Mouse (Mus musculus) intestine, embryonic 15.5 days (tissue): ENCODE data around the gene Slc6a1. TPM values are rescaled to one million over a fixed set of nuclear protein-coding genes. Genes with fewer than 3 reads are reported as not detected.
A peak's percentile ranks its signal among the peaks of the same experiment; 100 is the strongest.

Experiments used
- ATAC-seq: fragments of 200-750 bp; cut with Nextera tagmentation; 2 replicates; pipeline ENCODE4 v1.8.0; 2017; ENCODE audit warnings: moderate TSS enrichment, moderate library complexity
- H3K27ac ChIP-seq: fragments of 300-500 bp; sonication (generic); 2 replicates; pipeline ENCODE4 v1.5.1; 2015; ENCODE audit warnings: mild to moderate bottlenecking, inconsistent platforms
- H3K27me3 ChIP-seq: fragments of 300-500 bp; sonication (generic); replicated peaks from 2 replicates; pipeline ENCODE4 v1.6.1; 2015; ENCODE audit warnings: inconsistent platforms
- H3K36me3 ChIP-seq: fragments of 300-500 bp; sonication (generic); 2 replicates; pipeline ENCODE4 v1.6.1; 2015; ENCODE audit warnings: inconsistent platforms
- H3K4me1 ChIP-seq: fragments of 300-500 bp; sonication (generic); replicated peaks from 2 replicates; pipeline ENCODE4 v1.6.1; 2015; ENCODE audit warnings: inconsistent platforms
- H3K4me2 ChIP-seq: fragments of 300-500 bp; sonication (generic); replicated peaks from 2 replicates; pipeline ENCODE4 v1.6.1; 2015; ENCODE audit warnings: mild to moderate bottlenecking, inconsistent platforms
- H3K4me3 ChIP-seq: fragments of 300-500 bp; sonication (generic); replicated peaks from 2 replicates; pipeline ENCODE4 v1.5.1; 2015; ENCODE audit warnings: inconsistent platforms
- H3K9ac ChIP-seq: fragments of 300-500 bp; sonication (generic); 2 replicates; pipeline ENCODE4 v1.6.1; 2015; ENCODE audit warnings: inconsistent platforms
- H3K9me3 ChIP-seq: fragments of 300-500 bp; sonication (generic); 2 replicates; pipeline ENCODE4 v1.6.1; 2016; ENCODE audit warnings: inconsistent platforms
- WGBS: fragments of 180-500 bp; shearing (Covaris S2); methylation state at CpG from one replicate; pipeline ENCODE4 v1.1.7; 2015; 5-methylcytosine and 5-hydroxymethylcytosine counted together
- polyA plus RNA-seq: library from polyadenylated mRNA; unstranded; fragments of >200 nt; fragmentation: Nextera tagmentation; extraction: Ambion mirVana; gene quantifications from 2 replicates; pipeline ENCODE4 v1.2.1, GENCODE M21; 2015

Gene Slc6a1
- polyA plus RNA-seq, result 0.18 and 0.34 TPM in 2 replicates

DNA sequence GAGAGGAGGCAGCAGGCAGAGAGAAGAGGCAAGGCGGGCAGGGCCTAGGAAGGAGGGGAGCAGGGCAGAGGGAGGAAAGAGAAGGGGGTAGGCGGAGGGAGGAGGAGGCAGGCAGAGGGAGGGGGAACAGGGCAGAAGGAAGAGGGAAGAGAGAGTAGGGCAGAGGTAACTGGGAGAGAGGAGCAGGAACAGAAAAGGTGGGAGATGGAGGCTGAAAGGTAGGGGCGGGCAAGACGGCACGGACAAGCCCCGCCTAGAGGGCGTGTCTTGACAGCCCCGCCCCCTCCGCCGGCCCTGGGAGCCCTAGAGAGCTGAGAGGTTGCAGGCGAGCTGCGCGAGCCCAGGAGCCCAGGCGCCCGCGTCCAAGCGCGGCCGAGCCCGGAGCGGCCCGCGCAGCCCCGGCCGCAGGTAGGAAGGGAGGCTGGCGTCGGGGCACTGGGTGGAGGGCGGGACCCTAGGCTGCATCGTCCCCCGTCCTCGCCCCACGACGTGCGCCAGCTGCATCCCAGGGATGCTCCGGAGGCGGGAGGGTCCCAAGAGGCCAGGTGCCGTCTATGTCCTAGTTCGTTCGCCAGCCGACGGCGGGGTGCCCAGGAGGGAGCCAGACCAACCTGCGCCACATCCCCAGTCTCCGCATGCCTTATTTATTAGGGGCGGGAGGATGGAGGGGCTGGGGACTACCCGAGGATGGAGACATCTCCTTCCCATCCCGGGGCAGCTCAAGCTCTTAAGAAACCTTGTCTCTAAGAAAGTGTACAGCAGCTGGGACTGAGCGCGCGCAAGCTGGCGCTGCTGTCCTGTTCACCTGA lies at the start of gene Slc6a1:
Gene Slc6a1, plus strand, starts transcription at position 167 of the 809 bp plus-strand sequence.
- H3K27ac ChIP-seq, result no peak within 1 kb of the TSS
- peak within 1 kb of the TSS; percentile 41 for H3K4me2 ChIP-seq
- H3K4me1 ChIP-seq, result peaks cover 4% of the 10 kb centered on the region; the same call in 1 of the 2 replicates
- H3K27me3 ChIP-seq, result peaks cover 76% of the 10 kb centered on the region
- H3K9me3 ChIP-seq, result no peaks in the 10 kb centered on the region
- H3K36me3 ChIP-seq, result no peaks in the 10 kb centered on the region
- WGBS, result 3% methylated on average over 49 of the region's 51 CpGs
- H3K4me3 ChIP-seq, result peak within 1 kb of the TSS; percentile 7; the same call in 1 of the 2 replicates
- no peak within 1 kb of the TSS for H3K9ac ChIP-seq
- peak; percentile 97 for ATAC-seq

DNA sequence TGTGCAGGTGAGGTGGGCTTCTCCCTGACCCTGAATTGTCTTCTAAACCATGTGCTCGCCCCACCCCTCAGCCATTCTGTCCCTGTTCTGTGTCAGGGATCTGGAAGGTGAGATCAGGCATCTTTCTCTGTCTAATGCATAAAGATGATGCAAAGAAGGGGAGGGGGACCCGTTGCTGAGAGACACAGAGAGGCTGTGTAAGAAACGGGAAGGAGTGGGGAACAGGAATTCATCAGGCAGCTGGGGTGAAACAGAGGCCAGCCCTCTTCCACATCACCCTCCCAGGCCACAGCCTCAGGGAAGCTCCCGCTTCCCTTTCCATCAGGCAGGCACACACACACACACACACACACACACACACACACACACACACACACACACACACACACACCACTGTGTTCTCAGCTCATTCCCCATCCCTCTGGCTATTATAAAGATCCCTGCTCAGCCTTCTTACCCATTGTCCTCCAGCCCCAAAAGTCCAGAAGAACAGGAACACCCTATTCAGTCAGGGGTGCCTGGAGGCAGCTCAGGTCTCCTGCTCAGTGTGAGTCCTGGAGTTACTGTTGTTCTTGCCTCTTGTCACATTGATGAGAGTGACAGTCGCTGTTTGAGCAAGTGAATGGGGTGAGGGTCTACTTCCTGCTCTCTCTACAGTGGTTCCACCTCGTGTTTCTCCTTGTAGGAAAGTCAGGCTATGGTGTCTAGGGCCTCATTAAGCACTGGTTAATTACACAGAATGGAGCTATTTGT lies 43.4 kb upstream of the Slc6a1 start:
- no peak overlapping the region for H3K4me3 ChIP-seq
- no peaks in the 10 kb centered on the region for H3K36me3 ChIP-seq
- H3K4me1 ChIP-seq, result no peaks in the 10 kb centered on the region
- 27% methylated on average over 6 of the region's 6 CpGs for WGBS
- H3K27me3 ChIP-seq, result 0 out of 2 replicates have a peak, but pooled peaks cover 7% of the 10 kb centered on the region
- ATAC-seq, result no peak
- H3K4me2 ChIP-seq, result no peak overlapping the region
- H3K9ac ChIP-seq, result no peak overlapping the region
- H3K27ac ChIP-seq, result no peak overlapping the region
- no peaks in the 10 kb centered on the region for H3K9me3 ChIP-seq

DNA sequence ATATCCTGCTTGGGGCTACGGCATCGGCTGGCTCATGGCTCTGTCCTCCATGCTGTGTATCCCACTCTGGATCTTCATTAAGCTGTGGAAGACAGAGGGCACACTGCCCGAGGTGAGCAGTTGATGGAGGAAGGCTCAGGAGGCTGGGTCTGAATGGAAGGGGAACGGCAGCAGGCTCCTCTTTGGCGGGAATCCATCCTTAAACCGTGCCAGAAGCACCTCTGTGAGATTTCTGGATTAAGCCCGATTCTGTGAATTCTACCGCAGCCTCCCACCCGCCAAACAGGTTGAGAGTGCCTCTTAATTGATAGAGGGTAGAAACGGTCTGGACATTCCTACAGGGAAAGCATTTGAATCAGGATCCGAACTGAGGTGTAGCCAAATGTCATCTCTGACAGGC lies 36.8 kb upstream of the Slc6a1 start:
- Histone ChIP-seq H3K9me3 (no peaks in the 10 kb centered on the region), H3K27ac (no peak overlapping the region), H3K9ac (no peak overlapping the region), H3K4me3 (no peak overlapping the region), H3K4me1 (no peaks in the 10 kb centered on the region), H3K36me3 (no peaks in the 10 kb centered on the region), H3K4me2 (no peak overlapping the region), H3K27me3 (no peaks in the 10 kb centered on the region)
- WGBS, result 73% methylated on average over 11 of the region's 11 CpGs
- ATAC-seq, result no peak

DNA sequence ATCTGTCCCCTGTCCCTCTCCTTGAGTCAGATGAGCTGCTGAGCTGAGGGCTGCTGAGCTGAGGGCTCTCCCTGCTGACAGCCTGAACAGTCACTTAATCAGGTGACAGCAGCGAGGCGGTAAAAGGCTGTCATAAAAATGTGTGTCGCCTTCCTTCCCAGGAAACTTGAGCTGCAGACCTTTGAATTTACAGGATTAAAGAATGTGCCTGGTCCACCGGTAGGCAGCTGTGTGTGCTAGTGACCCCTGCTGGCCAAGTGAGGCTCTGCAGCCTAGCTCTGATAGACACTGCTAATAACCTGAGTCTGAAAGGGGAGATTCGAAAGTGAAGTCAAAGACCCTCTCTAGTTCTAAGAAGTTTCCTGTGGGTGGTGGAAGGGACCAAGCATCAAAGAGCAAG lies 32.1 kb upstream of the Slc6a1 start:
- no peak overlapping the region for H3K27ac ChIP-seq
- no peaks in the 10 kb centered on the region for H3K9me3 ChIP-seq
- WGBS, result 6% methylated on average over 5 of the region's 5 CpGs
- ATAC-seq, result peak; percentile 88
- H3K27me3 ChIP-seq, result no peaks in the 10 kb centered on the region
- no peak overlapping the region for H3K4me3 ChIP-seq
- H3K36me3 ChIP-seq, result no peaks in the 10 kb centered on the region
- H3K9ac ChIP-seq, result no peak overlapping the region
- no peaks in the 10 kb centered on the region for H3K4me1 ChIP-seq
- no peak overlapping the region for H3K4me2 ChIP-seq

DNA sequence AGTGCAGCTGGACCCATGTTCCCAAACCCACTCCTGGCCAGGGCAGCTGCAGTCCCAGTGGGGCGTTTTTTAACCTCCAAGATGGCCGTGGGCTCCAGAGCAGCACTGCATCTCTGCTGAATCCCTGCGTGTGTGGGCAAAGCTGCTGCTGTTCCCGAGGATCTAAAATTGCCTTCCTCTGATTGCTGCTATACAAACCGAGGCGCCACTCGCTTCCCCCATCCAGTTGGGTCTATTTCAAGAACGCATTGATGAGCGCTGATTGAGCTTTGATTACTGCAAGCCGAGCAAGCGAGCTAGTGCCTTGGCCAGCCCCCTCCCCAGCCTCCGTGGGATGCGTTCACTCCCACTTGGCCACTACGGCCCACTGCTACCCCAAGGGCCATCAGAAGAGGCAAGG lies 27.5 kb upstream of the Slc6a1 start:
- Histone ChIP-seq H3K4me2 (no peak overlapping the region), H3K4me3 (no peak overlapping the region), H3K4me1 (no peaks in the 10 kb centered on the region), H3K27me3 (no peaks in the 10 kb centered on the region), H3K27ac (no peak overlapping the region), H3K9me3 (no peaks in the 10 kb centered on the region), H3K9ac (no peak overlapping the region), H3K36me3 (no peaks in the 10 kb centered on the region)
- 79% methylated on average over 14 of the region's 14 CpGs for WGBS
- no peak for ATAC-seq

DNA sequence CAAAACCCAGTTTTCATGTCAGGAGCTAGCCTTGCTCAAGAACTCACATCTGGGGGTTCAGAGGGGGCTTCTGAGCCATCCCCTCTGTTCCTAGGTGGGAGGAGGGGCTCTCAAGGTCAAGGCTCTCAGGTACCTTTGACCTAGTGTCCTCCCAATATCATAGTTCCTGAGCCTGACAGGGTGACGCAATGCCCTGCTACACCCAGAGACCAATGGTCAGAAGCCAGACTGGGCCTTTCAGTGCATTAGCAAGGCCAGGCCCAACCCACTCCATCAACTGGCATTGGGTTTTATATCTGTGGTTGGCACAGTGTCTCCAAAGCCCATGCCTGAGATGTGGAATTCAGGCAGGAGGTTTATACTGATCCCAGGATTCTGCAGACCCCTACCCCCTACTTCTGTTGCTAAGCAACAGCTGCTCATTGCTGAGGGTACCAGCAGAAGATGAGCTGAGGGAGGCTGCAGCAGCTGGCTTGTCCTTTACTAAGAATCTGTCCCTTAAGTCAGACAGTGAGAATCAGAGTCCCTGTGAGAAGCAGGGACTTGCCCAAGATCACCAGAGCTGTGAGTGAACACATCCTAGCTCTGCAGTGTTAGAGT lies 24.6 kb upstream of the Slc6a1 start:
- no peak overlapping the region for H3K4me3 ChIP-seq
- no peak for ATAC-seq
- no peaks in the 10 kb centered on the region for H3K27me3 ChIP-seq
- WGBS, result 79% methylated on average over 1 of the region's 1 CpGs
- no peak overlapping the region for H3K27ac ChIP-seq
- no peak overlapping the region for H3K9ac ChIP-seq
- H3K36me3 ChIP-seq, result no peaks in the 10 kb centered on the region
- no peaks in the 10 kb centered on the region for H3K4me1 ChIP-seq
- no peaks in the 10 kb centered on the region for H3K9me3 ChIP-seq
- H3K4me2 ChIP-seq, result no peak overlapping the region

DNA sequence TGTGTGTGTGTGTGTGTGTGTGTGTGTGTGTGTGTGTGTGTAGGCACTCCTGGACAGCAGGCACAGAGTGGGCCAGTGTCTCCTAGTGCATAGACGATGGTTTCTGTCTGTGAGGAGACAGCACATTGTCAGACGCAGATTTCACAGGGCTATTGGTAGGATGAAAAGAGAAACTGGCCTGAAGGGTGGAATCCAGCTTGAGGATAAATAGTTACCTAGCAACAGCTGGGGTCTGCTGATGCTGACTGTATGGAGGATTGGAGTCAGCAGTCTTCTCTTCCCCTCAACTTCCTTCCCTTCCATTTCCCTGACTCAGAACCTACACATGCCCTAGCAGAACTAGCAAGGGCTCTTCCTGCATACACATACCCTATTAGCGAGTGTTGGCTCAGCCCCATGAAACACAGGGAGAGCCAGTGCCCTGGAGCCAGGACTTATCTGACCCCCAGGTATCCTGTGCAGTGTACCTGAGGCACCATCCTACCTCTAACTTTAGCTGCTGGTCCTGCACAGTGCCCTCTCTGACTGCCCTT lies 23.7 kb upstream of the Slc6a1 start:
- Histone ChIP-seq H3K27ac (no peak overlapping the region), H3K27me3 (no peaks in the 10 kb centered on the region), H3K9me3 (no peaks in the 10 kb centered on the region), H3K4me2 (no peak overlapping the region), H3K36me3 (no peaks in the 10 kb centered on the region), H3K4me3 (no peak overlapping the region), H3K4me1 (no peaks in the 10 kb centered on the region), H3K9ac (no peak overlapping the region)
- ATAC-seq, result no peak
- 52% methylated on average over 3 of the region's 3 CpGs for WGBS

DNA sequence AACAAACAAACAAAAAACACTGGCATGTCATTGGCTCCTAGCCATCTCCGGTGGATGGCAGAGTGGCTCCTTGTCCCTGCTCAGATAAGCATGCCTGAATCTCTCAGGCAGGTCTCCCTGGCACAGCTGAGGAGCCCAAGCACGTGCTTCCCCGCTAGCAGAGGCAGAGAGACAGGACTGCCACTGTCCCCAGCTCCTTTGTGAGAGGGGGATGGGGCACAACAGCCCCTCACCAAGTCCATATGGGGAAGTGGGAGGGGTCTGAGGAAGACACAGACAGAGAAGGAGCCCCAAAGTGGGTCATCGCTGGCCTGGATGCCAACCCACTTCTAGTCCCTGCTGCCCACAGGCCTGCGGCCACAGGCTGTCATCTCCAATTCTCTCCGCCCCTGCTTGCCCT lies 20.8 kb upstream of the Slc6a1 start:
- Histone ChIP-seq H3K36me3 (no peaks in the 10 kb centered on the region), H3K4me1 (no peaks in the 10 kb centered on the region), H3K27ac (no peak overlapping the region), H3K4me2 (no peak overlapping the region), H3K4me3 (no peak overlapping the region), H3K27me3 (no peaks in the 10 kb centered on the region), H3K9ac (no peak overlapping the region), H3K9me3 (no peaks in the 10 kb centered on the region)
- WGBS, result 60% methylated on average over 6 of the region's 6 CpGs
- no peak for ATAC-seq

DNA sequence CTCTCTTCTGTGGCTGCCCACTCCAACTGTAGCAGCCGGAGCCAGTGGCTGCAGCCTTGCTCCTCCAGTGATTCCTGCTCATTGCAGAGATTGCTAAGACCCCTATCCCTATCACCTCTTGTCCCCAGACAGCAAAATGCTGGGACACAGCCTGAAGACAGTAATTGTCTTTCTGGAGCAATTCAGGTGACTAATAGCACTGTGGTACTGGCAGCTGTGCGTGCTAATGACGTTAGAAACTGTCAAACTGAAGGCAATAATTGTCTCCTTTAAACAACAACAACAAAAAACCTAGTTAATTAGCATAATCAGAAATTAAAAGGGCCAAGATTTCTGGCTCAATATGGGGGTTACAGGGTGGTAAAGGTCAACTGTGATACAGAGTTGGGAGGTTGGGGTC lies 18.4 kb upstream of the Slc6a1 start:
- Histone ChIP-seq H3K27ac (no peak overlapping the region), H3K9me3 (no peaks in the 10 kb centered on the region), H3K4me2 (no peak overlapping the region), H3K9ac (no peak overlapping the region), H3K4me1 (no peaks in the 10 kb centered on the region), H3K36me3 (no peaks in the 10 kb centered on the region), H3K4me3 (no peak overlapping the region), H3K27me3 (no peaks in the 10 kb centered on the region)
- 57% methylated on average over 3 of the region's 3 CpGs for WGBS
- ATAC-seq, result no peak

DNA sequence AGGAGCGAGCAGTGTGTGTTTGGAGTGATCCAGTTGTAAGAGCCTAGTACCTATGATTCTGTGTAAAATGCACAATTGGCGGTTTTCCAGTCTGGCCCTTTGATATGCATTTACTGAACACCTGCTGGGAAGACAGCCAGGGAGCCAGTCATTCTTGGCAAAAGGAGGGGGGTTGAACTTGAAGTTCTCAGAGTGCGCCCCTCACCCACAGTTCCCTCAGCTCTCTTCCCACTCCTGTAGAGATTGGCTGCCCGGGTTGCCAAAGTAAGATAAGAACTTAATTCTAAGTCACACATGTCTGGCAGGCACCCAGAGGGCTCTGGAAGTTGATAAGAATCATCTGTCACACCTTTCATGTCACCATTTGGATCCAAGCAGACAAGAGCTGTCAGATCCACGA lies 18.0 kb upstream of the Slc6a1 start:
- Histone ChIP-seq H3K27ac (no peak overlapping the region), H3K9me3 (no peaks in the 10 kb centered on the region), H3K4me2 (no peak overlapping the region), H3K4me3 (no peak overlapping the region), H3K9ac (no peak overlapping the region), H3K36me3 (no peaks in the 10 kb centered on the region), H3K27me3 (no peaks in the 10 kb centered on the region), H3K4me1 (no peaks in the 10 kb centered on the region)
- no peak for ATAC-seq
- WGBS, result 46% methylated on average over 5 of the region's 5 CpGs

DNA sequence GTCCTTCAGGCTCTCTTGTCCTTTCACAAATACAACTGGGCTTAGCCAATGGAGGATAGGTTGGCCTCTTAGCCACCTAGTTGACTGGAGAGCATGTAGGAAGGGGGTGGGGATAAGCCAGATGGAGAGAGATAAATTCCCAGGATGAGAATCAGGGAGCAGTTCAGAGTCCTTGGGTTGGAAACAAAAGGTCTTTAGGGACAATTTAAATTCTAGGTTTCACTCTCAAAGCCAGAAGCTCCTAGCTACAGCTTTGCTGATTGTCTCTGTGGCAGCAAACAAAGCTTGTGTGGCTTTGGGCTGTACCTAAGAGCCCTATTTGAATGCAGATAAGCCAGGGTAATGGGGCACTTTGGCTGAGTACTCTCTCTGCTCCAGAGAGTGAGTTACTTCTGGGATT lies 16.2 kb upstream of the Slc6a1 start:
- Histone ChIP-seq H3K9ac (no peak overlapping the region), H3K27me3 (0 out of 2 replicates have a peak, but pooled peaks cover 3% of the 10 kb centered on the region), H3K36me3 (no peaks in the 10 kb centered on the region), H3K9me3 (no peaks in the 10 kb centered on the region), H3K4me2 (no peak overlapping the region), H3K4me3 (no peak overlapping the region), H3K4me1 (no peaks in the 10 kb centered on the region), H3K27ac (no peak overlapping the region)
- no peak for ATAC-seq

DNA sequence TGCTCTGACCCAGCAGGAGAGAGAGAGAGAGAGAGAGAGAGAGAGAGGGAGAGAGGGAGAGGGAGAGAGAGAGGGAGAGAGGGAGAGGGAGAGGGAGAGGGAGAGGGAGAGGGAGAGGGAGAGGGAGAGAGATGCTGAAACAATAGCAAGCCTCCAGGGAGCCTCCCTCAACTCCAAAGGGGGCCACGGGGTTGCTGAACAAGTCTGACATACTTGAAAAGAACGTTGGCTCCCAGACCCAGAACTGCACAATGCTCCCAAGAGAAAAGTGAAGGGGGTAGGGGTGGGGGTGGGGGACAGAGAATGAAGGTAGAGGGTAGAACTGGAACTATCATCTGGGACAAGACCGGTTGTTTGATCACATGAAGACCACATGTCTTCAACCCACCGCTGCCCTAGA lies 14.5 kb upstream of the Slc6a1 start:
- 0 out of 2 replicates have a peak, but pooled peaks cover 3% of the 10 kb centered on the region for H3K27me3 ChIP-seq
- WGBS, result 39% methylated on average over 4 of the region's 4 CpGs
- H3K4me3 ChIP-seq, result no peak overlapping the region
- H3K9ac ChIP-seq, result no peak overlapping the region
- no peaks in the 10 kb centered on the region for H3K36me3 ChIP-seq
- H3K4me2 ChIP-seq, result no peak overlapping the region
- no peak overlapping the region for H3K27ac ChIP-seq
- no peaks in the 10 kb centered on the region for H3K9me3 ChIP-seq
- H3K4me1 ChIP-seq, result no peaks in the 10 kb centered on the region
- no peak for ATAC-seq
